Mouse (Mus musculus) C2C12 (cell line): ENCODE results near the gene Rfc2. TPM values are rescaled to one million over a fixed set of nuclear protein-coding genes. Genes with fewer than 3 reads are reported as not detected.

Experiments used
- H3K27me3 ChIP-seq: one replicate; pipeline ENCODE4 v1.6.1; 2011; ENCODE audit not compliant: control insufficient read depth, insufficient read depth, insufficient read length
- H3K36me3 ChIP-seq: one replicate; pipeline ENCODE4 v1.6.1; 2011; ENCODE audit not compliant: control insufficient read depth, insufficient read depth
- H3K4me3 ChIP-seq: one replicate; pipeline ENCODE4 v1.5.1; 2011; ENCODE audit warnings: mild to moderate bottlenecking, control low read depth; ENCODE audit not compliant: poor library complexity, insufficient read depth, severe bottlenecking
- H3K79me2 ChIP-seq: one replicate; pipeline ENCODE4 v1.6.1; 2011; ENCODE audit not compliant: control insufficient read depth, insufficient read depth
- H3K79me3 ChIP-seq: one replicate; pipeline ENCODE4 v1.6.1; 2011; ENCODE audit warnings: low read depth, control low read depth
- H3ac ChIP-seq: one replicate; pipeline ENCODE3; 2011; ENCODE audit warnings: low read depth; ENCODE audit not compliant: control insufficient read depth, insufficient read length
- CEBPB ChIP-seq: IDR thresholded peaks from one replicate; pipeline ENCODE4 v1.6.1; 2011; ENCODE audit warnings: low read depth, mild to moderate bottlenecking, control low read depth, moderate library complexity
- CTCF ChIP-seq: IDR thresholded peaks from one replicate; pipeline ENCODE4 v1.5.1; 2011; ENCODE audit not compliant: control insufficient read depth, insufficient read depth, insufficient read length
- FOSL1 ChIP-seq: IDR thresholded peaks from one replicate; pipeline ENCODE4 v1.8.0; 2011; ENCODE audit warnings: mild to moderate bottlenecking, low read length; ENCODE audit not compliant: poor library complexity, insufficient read depth, severe bottlenecking
- MAX ChIP-seq: IDR thresholded peaks from one replicate; pipeline ENCODE4 v1.6.1; 2011; ENCODE audit warnings: mild to moderate bottlenecking, control low read depth
- MYOD1 ChIP-seq: IDR thresholded peaks from one replicate; pipeline ENCODE4 v1.6.1; 2011; ENCODE audit warnings: low read depth; ENCODE audit not compliant: control insufficient read depth, insufficient read length
- MYOG ChIP-seq: IDR thresholded peaks from one replicate; pipeline ENCODE4 v1.6.1; 2011; ENCODE audit not compliant: control insufficient read depth, insufficient read length; ENCODE audit errors: extremely low read depth
- USF1 ChIP-seq: IDR thresholded peaks from one replicate; pipeline ENCODE4 v1.6.1; 2011; ENCODE audit warnings: low read depth, mild to moderate bottlenecking, control low read depth, moderate library complexity
- polyA plus RNA-seq: library from polyadenylated mRNA; unstranded; fragments of >200 nt; fragmentation: generic; extraction: Trizol; gene quantifications from one replicate; pipeline ENCODE4 v1.2.1, GENCODE M21; 2012; ENCODE audit warnings: missing spikeins

Gene Rfc2
- polyA plus RNA-seq, 1 experiment = 140 TPM

GRCm38 (mm10) chr5:134621099-134621640, 40.0 kb downstream of the Rfc2 start:
- TF ChIP-seq MAX = no peak
- no peak for TF ChIP-seq CTCF
- no peak for TF ChIP-seq FOSL1
- TF ChIP-seq CEBPB = no peak
- H3K36me3 ChIP-seq = peaks cover 76% of the 10 kb centered on the region

GRCm38 (mm10) chr5:134622069-134622468, 40.9 kb downstream of the Rfc2 start:
- Histone ChIP-seq H3K79me2 (peaks cover 25% of the 10 kb centered on the region), H3ac (no peak overlapping the region), H3K27me3 (no peaks in the 10 kb centered on the region), H3K36me3 (peaks cover 81% of the 10 kb centered on the region), H3K79me3 (peaks cover 19% of the 10 kb centered on the region), H3K4me3 (no peak overlapping the region)
- no peak for TF ChIP-seq CEBPB
- no peak for TF ChIP-seq CTCF
- TF ChIP-seq FOSL1 = no peak
- no peak for TF ChIP-seq MAX
- no peak for TF ChIP-seq USF1
- no peak for TF ChIP-seq MYOD1
- no peak for TF ChIP-seq MYOG

More at GRCm38 (mm10) chr5:134621099-134621640, 40.0 kb downstream of the Rfc2 start:
- Histone ChIP-seq H3K4me3 (no peak overlapping the region), H3K79me3 (peaks cover 10% of the 10 kb centered on the region), H3K27me3 (no peaks in the 10 kb centered on the region), H3ac (no peak overlapping the region), H3K79me2 (peaks cover 16% of the 10 kb centered on the region)

GRCm38 (mm10) chr5:134629508-134629907, 48.3 kb downstream of the Rfc2 start:
- peaks cover 96% of the 10 kb centered on the region for H3K36me3 ChIP-seq
- H3K79me2 ChIP-seq = peaks cover 99% of the 10 kb centered on the region
- no peaks in the 10 kb centered on the region for H3K27me3 ChIP-seq
- no peak overlapping the region for H3ac ChIP-seq
- peaks cover 90% of the 10 kb centered on the region for H3K79me3 ChIP-seq
- TF ChIP-seq MYOD1 (no peak), CTCF (no peak), MAX (no peak), CEBPB (no peak), MYOG (no peak), USF1 (no peak), FOSL1 (no peak)
- H3K4me3 ChIP-seq = no peak overlapping the region

GRCm38 (mm10) chr5:134630835-134631234, 49.7 kb downstream of the Rfc2 start:
- Histone ChIP-seq H3K4me3 (no peak overlapping the region), H3K79me2 (peaks cover 100% of the 10 kb centered on the region), H3ac (no peak overlapping the region), H3K79me3 (peaks cover 98% of the 10 kb centered on the region), H3K36me3 (peaks cover 96% of the 10 kb centered on the region), H3K27me3 (no peaks in the 10 kb centered on the region)
- TF ChIP-seq MYOG (no peak), CEBPB (no peak), CTCF (no peak), MYOD1 (no peak), MAX (no peak), FOSL1 (no peak), USF1 (no peak)

- Histone ChIP-seq H3K79me2 (peaks cover 100% of the 10 kb centered on the region), H3K36me3 (peaks cover 94% of the 10 kb centered on the region), H3K27me3 (no peaks in the 10 kb centered on the region), H3K79me3 (peaks cover 96% of the 10 kb centered on the region), H3ac (no peak overlapping the region), H3K4me3 (no peak overlapping the region)
- TF ChIP-seq USF1 = no peak
- no peak for TF ChIP-seq CEBPB
- no peak for TF ChIP-seq MAX
- no peak for TF ChIP-seq CTCF
- TF ChIP-seq MYOG = no peak
- TF ChIP-seq MYOD1 = no peak
- TF ChIP-seq FOSL1 = no peak
These were observed 51.7 kb downstream of the Rfc2 start for GRCm38 (mm10) chr5:134632841-134633240.
